Mouse (Mus musculus): ENCODE measurements around the gene Serpine1.

Gene Serpine1

DNA sequence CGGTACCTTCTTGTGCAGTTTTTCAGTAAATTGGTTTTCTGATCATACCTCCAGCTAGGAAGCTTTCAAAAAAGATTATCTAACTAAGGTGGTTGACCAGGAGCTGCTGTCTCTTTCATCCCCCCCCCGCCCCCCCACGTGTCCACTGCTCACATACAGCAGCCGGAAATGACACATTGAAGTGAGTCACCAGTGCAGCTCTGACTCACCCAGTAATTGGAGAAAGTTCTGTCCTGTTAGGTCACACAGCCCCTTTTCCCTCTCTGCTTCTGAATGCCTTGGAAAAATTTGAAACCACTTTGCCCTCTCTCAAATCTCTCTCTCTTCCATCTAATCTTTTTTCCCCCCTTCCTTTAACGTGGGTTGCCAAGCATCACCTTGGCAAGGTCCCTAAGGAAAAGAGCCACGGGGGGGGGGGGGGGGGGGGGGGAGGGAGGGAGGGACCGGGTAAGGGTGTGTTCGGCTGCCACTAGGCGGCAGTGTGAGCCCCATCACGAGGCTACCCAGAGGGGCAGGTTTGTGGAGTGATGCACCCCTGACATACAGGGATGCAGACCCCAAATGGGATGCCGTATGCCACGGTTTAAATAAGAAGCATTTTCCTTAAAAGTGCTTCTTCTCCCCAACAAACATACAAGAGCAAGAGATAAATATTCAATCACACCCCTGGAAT is 10.1 kb downstream of the Serpine1 start:
- in situ Hi-C loops (cut with MboI, MseI), result no loop called here

DNA sequence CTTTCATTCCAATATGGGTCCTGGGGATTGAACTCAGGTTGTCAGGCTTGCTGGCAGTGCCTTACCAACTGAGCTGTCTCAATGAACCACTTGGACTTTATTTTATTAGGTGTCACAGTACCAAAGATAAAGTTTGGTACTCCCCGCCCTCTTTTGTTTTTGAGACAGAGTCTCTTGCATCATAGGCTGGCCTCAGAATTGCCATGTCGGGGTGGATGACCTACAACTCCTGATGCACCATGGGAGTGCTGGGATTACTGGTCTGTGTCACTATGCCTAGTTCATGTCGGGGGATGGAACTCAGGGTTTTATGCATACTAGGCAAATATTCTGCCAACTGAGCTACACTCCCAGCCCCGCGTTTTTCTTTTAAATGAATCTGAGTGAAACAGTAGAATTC is 17.2 kb downstream of the Serpine1 start:
- in situ Hi-C loops (cut with MboI, MseI), result no loop called here

GRCm38 (mm10) chr5:137054299-137054698 is 17.8 kb downstream of the Serpine1 start:
- in situ Hi-C loops (cut with MboI, MseI), result no loop called here

- in situ Hi-C loops (cut with MboI, MseI), result no loop called here
Measured at GRCm38 (mm10) chr5:137051914-137052505, 20.1 kb downstream of the Serpine1 start.

DNA sequence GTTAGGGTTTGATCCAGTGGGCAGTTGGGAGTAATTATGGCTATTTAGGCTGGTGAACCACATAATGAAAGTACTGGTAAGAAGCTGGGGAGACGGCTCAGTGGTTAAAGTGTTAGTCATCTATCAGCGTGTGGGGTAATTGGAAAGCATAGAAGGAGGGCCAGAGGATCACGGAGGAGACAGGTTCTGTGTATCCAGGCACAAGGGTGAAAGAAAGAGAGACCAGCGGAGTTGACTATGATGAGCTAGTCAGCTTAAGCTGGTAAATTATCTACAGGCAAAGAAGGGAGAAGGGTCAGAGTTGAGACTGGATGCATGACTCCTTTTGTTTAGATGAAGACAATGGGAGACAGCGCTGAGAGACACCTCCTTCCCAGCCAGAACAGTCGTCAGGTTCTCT is 20.9 kb downstream of the Serpine1 start:
- in situ Hi-C loops (cut with MboI, MseI), result no loop called here

GRCm38 (mm10) chr5:137046991-137047390 is 25.1 kb downstream of the Serpine1 start:
- in situ Hi-C loops (cut with MboI, MseI), result no loop called here

DNA sequence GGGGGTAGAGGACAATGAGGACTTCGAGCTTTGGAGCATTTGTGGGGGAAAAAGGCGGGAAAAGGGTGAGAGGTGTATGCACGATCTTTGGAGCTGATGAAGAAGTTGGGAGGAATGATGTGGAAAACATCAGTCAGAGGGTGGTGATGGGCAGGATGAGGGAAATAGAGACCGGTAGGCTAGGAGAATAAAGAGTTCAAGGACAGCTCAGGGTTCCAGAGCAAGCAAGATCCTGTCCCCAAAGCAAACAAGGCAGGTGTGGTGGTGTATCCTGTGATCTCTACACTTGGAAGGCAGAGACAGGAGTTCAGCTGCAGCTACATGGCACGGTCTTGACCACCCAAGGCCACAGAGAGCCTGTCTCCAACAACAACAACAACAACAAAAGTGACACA is 25.7 kb downstream of the Serpine1 start:
- in situ Hi-C loops (cut with MboI, MseI), result no loop called here

GRCm38 (mm10) chr5:137045402-137046323 is 26.4 kb downstream of the Serpine1 start, which contains the start of gene Ap1s1:
Gene Ap1s1, minus strand, starts transcription at chr5:137046135.
- in situ Hi-C loops (cut with MboI, MseI), result no loop called here

GRCm38 (mm10) chr5:137043997-137044396 is 28.1 kb downstream of the Serpine1 start:
- in situ Hi-C loops (cut with MboI, MseI), result no loop called here

DNA sequence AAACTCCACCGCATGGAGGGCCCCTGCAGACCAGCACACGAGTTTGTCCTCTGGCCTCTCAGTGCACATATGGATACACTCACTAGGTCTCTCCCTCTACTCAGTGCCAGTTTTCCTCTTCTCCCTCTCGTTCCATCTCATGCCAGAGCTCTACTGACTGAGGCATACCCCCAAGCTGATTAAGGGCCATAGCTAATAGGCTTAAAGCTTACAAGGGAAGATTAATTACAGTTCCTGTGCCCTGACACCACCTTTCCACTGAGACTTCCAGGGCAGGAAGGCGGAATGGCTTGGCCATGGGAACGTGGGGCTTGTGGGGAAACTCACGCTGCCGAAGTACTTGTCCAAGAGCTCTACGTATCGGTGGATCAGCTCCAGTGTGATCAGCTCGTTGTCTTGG is 30.6 kb downstream of the Serpine1 start:
- in situ Hi-C loops (cut with MboI, MseI), result no loop called here

DNA sequence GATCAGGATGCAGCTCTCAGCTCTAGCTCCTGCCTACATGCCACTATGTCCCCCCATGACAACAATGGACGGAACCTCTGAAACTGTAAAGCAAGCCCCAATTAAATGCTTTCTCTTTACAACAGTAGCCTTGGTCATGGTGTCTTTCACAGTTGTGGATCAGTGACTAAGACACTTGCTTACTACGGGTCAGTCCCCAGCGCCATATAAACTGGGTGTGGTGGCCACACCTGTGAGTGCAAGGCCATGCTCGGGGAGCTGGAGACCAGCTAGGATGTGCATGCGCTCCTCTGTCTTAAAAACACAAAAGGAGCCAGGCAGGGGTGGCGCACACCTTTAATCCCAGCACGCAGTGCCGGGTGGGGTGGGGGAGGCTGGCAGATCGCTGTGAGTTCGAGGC is 32.6 kb downstream of the Serpine1 start:
- in situ Hi-C loops (cut with MboI, MseI), result no loop called here

DNA sequence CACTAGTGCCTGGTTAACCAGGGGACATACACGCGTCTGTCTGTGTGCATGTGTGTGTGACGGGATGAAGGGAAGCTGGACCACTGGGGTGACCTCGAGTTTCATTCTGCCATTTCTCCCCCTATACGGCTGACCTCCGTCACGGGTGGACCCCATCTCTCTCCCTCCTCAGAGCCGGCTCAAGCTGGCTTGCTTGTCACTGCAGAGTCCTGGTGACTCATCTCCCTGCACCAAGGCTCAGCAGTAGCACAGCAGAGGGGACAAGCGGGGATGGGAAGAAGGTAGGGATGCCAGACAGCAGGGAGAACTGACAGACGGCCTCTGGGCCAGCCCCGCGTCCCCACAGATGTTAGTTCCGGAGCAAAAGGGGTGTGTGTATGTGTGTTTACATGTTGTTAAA is 35.9 kb downstream of the Serpine1 start:
- in situ Hi-C loops (cut with MboI, MseI), result no loop called here

DNA sequence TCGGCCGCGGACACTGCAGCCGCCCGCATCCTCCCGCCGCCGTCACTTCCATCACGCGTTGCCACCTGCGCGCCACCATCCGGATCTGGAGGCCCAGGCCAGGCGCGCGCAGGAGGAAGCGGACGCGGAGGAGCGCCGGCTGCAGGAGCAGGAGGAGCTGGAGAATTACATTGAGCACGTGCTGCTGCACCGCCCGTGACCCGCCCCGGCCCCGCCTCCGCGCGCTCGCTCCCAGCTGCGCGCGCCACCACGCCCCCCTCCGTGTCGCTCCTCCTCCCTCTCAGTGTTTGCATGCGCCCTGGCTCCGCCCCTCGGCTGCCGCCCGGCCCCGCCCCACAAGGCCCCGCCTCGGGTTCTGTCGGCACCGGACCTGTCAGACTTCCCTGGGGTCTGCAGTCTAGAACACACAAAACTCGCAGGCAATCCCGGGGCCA is 39.4 kb downstream of the Serpine1 start:
- in situ Hi-C loops (cut with MboI, MseI), result loop anchor here in 1 of 2 experiments (5.0 kb wide), 1 partner anchor 70 kb away; no protein-coding TSS in a partner anchor

DNA sequence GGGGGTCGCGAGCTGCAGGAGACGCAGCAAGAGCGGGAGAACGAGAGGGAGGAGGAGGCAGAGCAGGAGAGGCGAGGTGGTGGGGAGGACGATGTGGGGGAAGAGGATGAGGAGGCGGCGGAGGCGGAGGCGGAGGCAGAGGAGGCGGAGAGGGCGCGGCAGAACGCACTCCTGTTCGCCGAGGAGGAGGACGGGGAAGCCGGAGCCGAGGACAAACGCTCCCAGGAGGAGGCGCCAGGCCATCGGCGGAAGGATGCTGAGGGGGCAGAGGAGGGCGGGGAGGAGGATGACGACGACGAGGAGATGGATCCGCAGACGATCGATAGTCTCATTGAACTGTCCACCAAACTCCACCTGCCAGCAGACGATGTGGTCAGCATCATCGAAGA is 40.0 kb downstream of the Serpine1 start:
- in situ Hi-C loops (cut with MboI, MseI), result loop anchor here in 1 of 2 experiments (5.0 kb wide), 1 partner anchor 70 kb away; no protein-coding TSS in a partner anchor

GRCm38 (mm10) chr5:137031076-137032032 is 40.7 kb downstream of the Serpine1 start:
- in situ Hi-C loops (cut with MboI, MseI), result loop anchor here in 1 of 2 experiments (5.0 kb wide), 1 partner anchor 71 kb away; no protein-coding TSS in a partner anchor

DNA sequence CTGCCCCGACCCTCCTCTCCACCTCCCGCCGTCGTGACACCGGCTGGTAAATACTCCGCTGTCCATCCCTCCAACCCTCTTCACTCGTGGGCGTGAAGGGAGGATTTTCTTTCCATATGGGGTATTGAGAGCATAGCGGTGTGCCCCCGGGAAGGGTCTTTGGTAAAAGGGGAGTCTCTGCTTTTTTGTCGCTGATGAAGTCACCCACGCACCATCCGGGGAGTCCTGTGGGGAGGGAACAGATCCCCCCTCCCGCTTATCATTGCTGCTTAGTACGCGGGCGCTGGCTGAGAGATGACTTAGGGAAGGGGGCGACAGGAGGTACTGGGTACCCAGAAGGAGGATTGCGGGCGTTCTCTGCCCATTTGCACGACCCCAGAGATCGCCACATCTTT is 41.7 kb downstream of the Serpine1 start:
- in situ Hi-C loops (cut with MboI, MseI), result loop anchor here in 1 of 2 experiments (5.0 kb wide), 1 partner anchor 72 kb away; no protein-coding TSS in a partner anchor

DNA sequence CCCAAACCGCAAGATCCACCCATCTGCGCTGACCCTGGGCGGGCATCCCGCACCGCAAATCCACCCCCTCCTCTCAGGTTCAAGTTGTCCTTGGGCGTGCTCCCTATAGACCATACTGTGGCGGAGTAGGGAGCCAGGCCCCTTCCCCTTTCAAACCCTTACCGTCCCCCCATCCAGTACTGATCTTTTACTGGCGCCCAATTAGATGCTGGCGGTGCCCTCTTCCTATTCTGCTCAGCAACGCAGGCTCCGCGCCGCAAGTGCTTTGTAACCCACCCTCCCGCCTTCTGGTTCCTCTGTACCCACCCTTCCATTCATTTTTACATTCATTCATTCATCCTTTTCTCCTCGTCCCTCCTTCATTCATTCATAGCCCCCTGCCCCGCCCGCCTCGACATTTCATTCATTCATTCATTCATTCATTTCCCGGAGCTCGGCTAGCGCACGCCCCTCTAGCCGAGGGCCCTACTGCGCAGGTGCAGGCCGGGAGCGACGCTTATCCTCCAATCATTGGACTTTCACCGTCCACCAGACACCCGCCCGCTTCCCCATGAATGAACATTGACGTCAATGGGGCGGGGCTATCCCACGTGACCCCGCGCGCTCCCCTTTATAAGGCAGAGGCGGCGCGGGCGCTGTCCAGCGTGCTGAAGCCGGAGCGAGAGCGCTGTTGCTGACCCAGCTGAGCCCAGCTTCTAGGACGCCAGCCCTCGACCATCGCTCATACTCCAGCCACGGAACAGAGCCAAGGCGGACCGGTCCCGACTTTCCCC is 42.2 kb downstream of the Serpine1 start:
- in situ Hi-C loops (cut with MboI, MseI), result loop anchor here (5.0 kb wide), 1 partner anchor 72 kb away; no protein-coding TSS in a partner anchor

GRCm38 (mm10) chr5:137029273-137029585 is 42.8 kb downstream of the Serpine1 start:
- in situ Hi-C loops (cut with MboI, MseI), result loop anchor here in 1 of 2 experiments (5.0 kb wide), 1 partner anchor 73 kb away; no protein-coding TSS in a partner anchor

- in situ Hi-C loops (cut with MboI, MseI), result loop anchor here in 1 of 2 experiments (5.0 kb wide), 1 partner anchor 74 kb away; no protein-coding TSS in a partner anchor
Measured at GRCm38 (mm10) chr5:137028561-137029272, 43.4 kb downstream of the Serpine1 start.

All from T-helper 17 cell (primary cell).